Mouse (Mus musculus) embryonic facial prominence, embryonic 10.5 days (tissue): ENCODE data around the gene Cpm. TPM values are rescaled to one million over a fixed set of nuclear protein-coding genes. Genes with fewer than 3 reads are reported as not detected.
"Not testable (repeated sequence)": the region's sequence is repeated elsewhere in the genome, so short reads cannot be mapped to it uniquely, and the experiment has no call there.

Experiments used
- DNase-seq: peaks from one replicate; pipeline ENCODE4 v3.0.0-alpha.2; 2017; ENCODE audit warnings: low spot score
- H3K27ac ChIP-seq: fragments of 300-500 bp; sonication (generic); replicated peaks from 2 replicates; pipeline ENCODE4 v1.5.1; 2016; ENCODE audit warnings: mild to moderate bottlenecking
- H3K27me3 ChIP-seq: fragments of 300-500 bp; sonication (generic); replicated peaks from 2 replicates; pipeline ENCODE4 v1.6.1; 2016; ENCODE audit warnings: low read depth, mild to moderate bottlenecking; ENCODE audit not compliant: poor library complexity, severe bottlenecking
- H3K36me3 ChIP-seq: fragments of 300-500 bp; sonication (generic); replicated peaks from 2 replicates; pipeline ENCODE4 v1.6.1; 2016; ENCODE audit warnings: mild to moderate bottlenecking, moderate library complexity
- H3K4me1 ChIP-seq: fragments of 300-500 bp; sonication (generic); 2 replicates; pipeline ENCODE4 v1.6.1; 2016
- H3K4me3 ChIP-seq: fragments of 300-500 bp; sonication (generic); 2 replicates; pipeline ENCODE4 v1.5.1; 2016; ENCODE audit warnings: mild to moderate bottlenecking, moderate library complexity
- H3K9me3 ChIP-seq: fragments of 300-500 bp; sonication (generic); 2 replicates; pipeline ENCODE4 v1.6.1; 2016; ENCODE audit warnings: mild to moderate bottlenecking
- WGBS: fragments of 180-500 bp; shearing (Covaris S2); methylation state at CpG from one replicate; pipeline ENCODE4 v1.1.7; 2016; 5-methylcytosine and 5-hydroxymethylcytosine counted together
- polyA plus RNA-seq: library from polyadenylated mRNA; unstranded; fragments of >200 nt; fragmentation: Nextera tagmentation; extraction: Ambion mirVana; gene quantifications from 2 replicates; pipeline ENCODE4 v1.2.1, GENCODE M21; 2016

Gene Cpm
- polyA plus RNA-seq, 1 experiment from 2014 or later = 11.6 TPM

GRCm38 (mm10) chr10:117596165-117596735, 33.0 kb upstream of the Cpm start:
- H3K9me3 ChIP-seq = no peaks in the 10 kb centered on the region
- H3K36me3 ChIP-seq = no peaks in the 10 kb centered on the region
- H3K4me1 ChIP-seq = peaks cover 14% of the 10 kb centered on the region
- DNase-seq = no peak
- no peak overlapping the region for H3K4me3 ChIP-seq
- H3K27ac ChIP-seq = no peak overlapping the region
- 0 out of 2 replicates have a peak, but pooled peaks cover 3% of the 10 kb centered on the region for H3K27me3 ChIP-seq
- 89% methylated on average over 9 of the region's 9 CpGs for WGBS

GRCm38 (mm10) chr10:117596771-117597324, 32.5 kb upstream of the Cpm start:
- Histone ChIP-seq H3K9me3 (no peaks in the 10 kb centered on the region), H3K4me1 (peaks cover 13% of the 10 kb centered on the region), H3K4me3 (no peak overlapping the region), H3K36me3 (no peaks in the 10 kb centered on the region), H3K27ac (no peak overlapping the region), H3K27me3 (0 out of 2 replicates have a peak, but pooled peaks cover 3% of the 10 kb centered on the region)
- no peak for DNase-seq
- WGBS = 83% methylated on average over 5 of the region's 5 CpGs

- H3K36me3 ChIP-seq, H3K27me3 ChIP-seq, H3K27ac ChIP-seq, H3K4me3 ChIP-seq, H3K4me1 ChIP-seq, H3K9me3 ChIP-seq, DNase-seq: not testable (repeated sequence)
- 95% methylated on average over 16 of the region's 16 CpGs for WGBS
Observed at GRCm38 (mm10) chr10:117597371-117598265, 31.7 kb upstream of the Cpm start.

- 0 out of 2 replicates have a peak, but pooled peaks cover 3% of the 10 kb centered on the region for H3K27me3 ChIP-seq
- H3K27ac ChIP-seq = no peak overlapping the region
- H3K36me3 ChIP-seq = no peaks in the 10 kb centered on the region
- peaks cover 8% of the 10 kb centered on the region for H3K4me1 ChIP-seq
- WGBS = 86% methylated on average over 10 of the region's 10 CpGs
- no peak overlapping the region for H3K4me3 ChIP-seq
- no peaks in the 10 kb centered on the region for H3K9me3 ChIP-seq
- no peak for DNase-seq
Observed at GRCm38 (mm10) chr10:117598266-117598950, 30.9 kb upstream of the Cpm start.

GRCm38 (mm10) chr10:117598951-117599572, 30.2 kb upstream of the Cpm start:
- not testable (repeated sequence) for DNase-seq

GRCm38 (mm10) chr10:117601146-117602035, 27.9 kb upstream of the Cpm start:
- no peaks in the 10 kb centered on the region for H3K36me3 ChIP-seq
- peaks cover 8% of the 10 kb centered on the region for H3K4me1 ChIP-seq
- WGBS = 67% methylated on average over 8 of the region's 8 CpGs
- no peaks in the 10 kb centered on the region for H3K27me3 ChIP-seq
- H3K9me3 ChIP-seq = no peaks in the 10 kb centered on the region
- no peak overlapping the region for H3K4me3 ChIP-seq
- DNase-seq = no peak
- H3K27ac ChIP-seq = no peak overlapping the region

More at GRCm38 (mm10) chr10:117598951-117599572, 30.2 kb upstream of the Cpm start:
- not testable (repeated sequence) for H3K27me3 ChIP-seq, H3K4me3 ChIP-seq, H3K9me3 ChIP-seq, H3K4me1 ChIP-seq, H3K27ac ChIP-seq, H3K36me3 ChIP-seq
- 90% methylated on average over 8 of the region's 8 CpGs for WGBS

- Histone ChIP-seq H3K4me3 (no peak overlapping the region), H3K36me3 (no peaks in the 10 kb centered on the region), H3K4me1 (peaks cover 8% of the 10 kb centered on the region), H3K27me3 (no peaks in the 10 kb centered on the region), H3K9me3 (no peaks in the 10 kb centered on the region), H3K27ac (no peak overlapping the region)
- DNase-seq = no peak
- 86% methylated on average over 3 of the region's 3 CpGs for WGBS
Observed at GRCm38 (mm10) chr10:117602325-117603129, 26.8 kb upstream of the Cpm start.

GRCm38 (mm10) chr10:117603130-117603833, 26.0 kb upstream of the Cpm start:
- Histone ChIP-seq H3K4me1 (peaks cover 8% of the 10 kb centered on the region), H3K9me3 (no peaks in the 10 kb centered on the region), H3K27me3 (no peaks in the 10 kb centered on the region), H3K4me3 (no peak overlapping the region), H3K27ac (no peak overlapping the region), H3K36me3 (no peaks in the 10 kb centered on the region)
- WGBS = 89% methylated on average over 8 of the region's 8 CpGs
- no peak for DNase-seq

- no peak overlapping the region for H3K27ac ChIP-seq
- WGBS = 92% methylated on average over 14 of the region's 14 CpGs
Observed at GRCm38 (mm10) chr10:117603834-117604623, 25.3 kb upstream of the Cpm start.

More at GRCm38 (mm10) chr10:117603834-117604623, 25.3 kb upstream of the Cpm start:
- Histone ChIP-seq H3K4me3 (no peak overlapping the region), H3K36me3 (no peaks in the 10 kb centered on the region), H3K4me1 (peaks cover 8% of the 10 kb centered on the region), H3K9me3 (no peaks in the 10 kb centered on the region), H3K27me3 (no peaks in the 10 kb centered on the region)
- DNase-seq = no peak
